Mouse (Mus musculus) MN1 (cell line): ENCODE data around the gene Mlycd.

ENCODE experiments used
- DNase-seq: peaks from one replicate; pipeline ENCODE4 v3.0.0-alpha.2; 2016; ENCODE audit warnings: low spot score

Gene Mlycd

GRCm38 (mm10) chr8:119403912-119404311 is 9.2 kb downstream of the Mlycd start:
- no peak for DNase-seq

GRCm38 (mm10) chr8:119404648-119405047 is 10.0 kb downstream of the Mlycd start:
- DNase-seq, result no peak

GRCm38 (mm10) chr8:119408311-119408710 is 13.6 kb downstream of the Mlycd start:
- no peak for DNase-seq

GRCm38 (mm10) chr8:119412037-119412734 is 17.5 kb downstream of the Mlycd start:
- DNase-seq, result peak; percentile 54

GRCm38 (mm10) chr8:119412735-119413498 is 18.2 kb downstream of the Mlycd start:
- DNase-seq, result peak; percentile 92

GRCm38 (mm10) chr8:119413605-119414004 is 18.9 kb downstream of the Mlycd start:
- no peak for DNase-seq

- no peak for DNase-seq
Measured at GRCm38 (mm10) chr8:119420318-119420717, 25.6 kb downstream of the Mlycd start.

- DNase-seq, result peak; percentile 76
Measured at GRCm38 (mm10) chr8:119421603-119422122, 27.0 kb downstream of the Mlycd start.

- DNase-seq, result peak; percentile 62
Measured at GRCm38 (mm10) chr8:119422123-119422711, 27.5 kb downstream of the Mlycd start.

- DNase-seq, result no peak
Measured at GRCm38 (mm10) chr8:119423631-119424141, 29.0 kb downstream of the Mlycd start.

GRCm38 (mm10) chr8:119424199-119424733 is 29.6 kb downstream of the Mlycd start:
- no peak for DNase-seq

- DNase-seq, result no peak
Measured at GRCm38 (mm10) chr8:119424740-119425139, 30.1 kb downstream of the Mlycd start.

- DNase-seq, result no peak
Measured at GRCm38 (mm10) chr8:119425533-119425932, 30.9 kb downstream of the Mlycd start.

- no peak for DNase-seq
Measured at GRCm38 (mm10) chr8:119426069-119426735, 31.5 kb downstream of the Mlycd start.

GRCm38 (mm10) chr8:119427634-119428349 is 33.1 kb downstream of the Mlycd start:
- DNase-seq, result peak; percentile 84

- peak; percentile 66 for DNase-seq
Measured at GRCm38 (mm10) chr8:119428350-119428740, 33.7 kb downstream of the Mlycd start.

- no peak for DNase-seq
Measured at GRCm38 (mm10) chr8:119428766-119429327, 34.2 kb downstream of the Mlycd start.

- no peak for DNase-seq
Measured at GRCm38 (mm10) chr8:119429552-119429951, 34.9 kb downstream of the Mlycd start.

- DNase-seq, result no peak
Measured at GRCm38 (mm10) chr8:119430250-119430649, 35.6 kb downstream of the Mlycd start.

- DNase-seq, result no peak
Measured at GRCm38 (mm10) chr8:119430690-119431089, 36.0 kb downstream of the Mlycd start.

GRCm38 (mm10) chr8:119432372-119432771 is 37.7 kb downstream of the Mlycd start:
- no peak for DNase-seq
